Mouse (Mus musculus) lung, adult 18-20 months (tissue): ENCODE results near the gene Hykk.

Experiments used
- DNase-seq, 2 experiments: peaks; one replicate each; pipeline ENCODE4 v3.0.0; 2022; ENCODE audit warnings: mixed read lengths in 2 of 2

The Hykk gene

GRCm38 (mm10) chr9:54981291-54982191 lies 64.5 kb downstream of the Hykk start:
- DNase-seq: peak; percentile 23 to 39

GRCm38 (mm10) chr9:54982401-54982800 lies 65.3 kb downstream of the Hykk start:
- DNase-seq: no peak

GRCm38 (mm10) chr9:54990362-54990761 lies 73.3 kb downstream of the Hykk start:
- no peak for DNase-seq

- no peak for DNase-seq
Measured at GRCm38 (mm10) chr9:54994381-54994780, 77.3 kb downstream of the Hykk start.

- no peak for DNase-seq
Measured at GRCm38 (mm10) chr9:54995645-54996044, 78.6 kb downstream of the Hykk start.
